Mouse (Mus musculus) v-Abl transformed pro-B cells (cell line): Measurements from ENCODE around the gene Atp5c1.

Experiments used
- in situ Hi-C, 2 experiments: fragments of 400-800 bp; cut with MboI; formaldehyde crosslinking; loops; one replicate each; pipeline ENCODE4 v1.15.1; 2025; ENCODE audit not compliant: unreplicated experiment in 2 of 2

Atp5c1 gene

DNA sequence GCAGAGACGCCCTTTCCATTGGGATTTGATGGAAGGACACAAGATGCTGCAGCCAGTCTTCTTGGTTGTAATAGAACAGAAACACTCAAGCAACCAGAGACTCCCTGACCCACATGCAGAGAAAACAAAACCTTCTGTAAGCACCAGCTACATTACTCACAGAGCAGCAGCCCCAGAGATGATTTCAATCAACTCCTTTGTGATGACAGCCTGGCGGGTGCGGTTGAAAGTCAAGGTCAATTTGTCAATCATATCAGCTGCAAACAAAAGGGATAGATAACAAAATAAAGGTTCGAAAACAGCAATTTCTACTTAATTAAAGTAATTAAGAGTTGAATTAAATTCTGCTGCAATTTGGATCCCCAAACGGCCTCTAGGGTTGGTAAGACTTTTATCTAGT lies 21.5 kb downstream of the Atp5c1 start:
- in situ Hi-C loops: no loop called here

DNA sequence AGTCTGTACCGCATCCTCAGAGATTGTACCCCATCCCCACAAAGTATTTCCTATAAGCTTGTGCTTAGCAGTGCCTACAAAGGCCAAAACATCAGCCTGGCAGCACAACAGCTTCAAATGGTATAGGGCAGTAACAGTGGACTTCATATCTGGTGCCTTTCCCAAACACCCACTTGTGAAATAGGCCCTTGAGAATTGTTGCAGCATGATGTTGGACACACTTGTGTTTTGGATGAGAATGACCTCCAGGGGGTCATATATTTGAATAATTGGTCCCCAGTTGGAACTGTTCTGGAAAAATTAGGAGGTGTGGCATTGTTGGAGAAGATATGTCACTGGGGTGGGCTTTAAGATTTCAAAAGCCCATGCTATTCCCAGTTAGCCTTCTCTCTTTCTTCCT lies 28.3 kb downstream of the Atp5c1 start:
- in situ Hi-C loops: no loop called here

DNA sequence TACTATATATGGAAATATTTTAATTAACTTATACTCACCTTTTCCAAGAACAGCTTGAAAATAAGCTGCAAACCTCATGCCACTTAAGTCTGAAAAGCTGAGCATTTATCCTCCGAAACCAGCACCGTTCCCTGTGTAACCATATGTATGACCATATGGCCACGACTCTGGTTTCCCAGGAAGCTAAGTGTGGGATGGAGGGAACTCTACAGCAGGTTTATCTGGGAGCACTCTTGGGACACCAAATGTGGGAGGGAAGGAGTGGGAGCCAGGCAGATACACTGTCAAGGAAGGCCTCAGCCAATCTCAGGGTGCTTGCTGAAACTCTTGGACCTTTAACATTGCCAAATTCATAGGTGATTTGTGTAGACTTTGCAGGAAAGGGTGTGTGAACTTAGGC lies 29.4 kb downstream of the Atp5c1 start:
- in situ Hi-C loops: no loop called here

DNA sequence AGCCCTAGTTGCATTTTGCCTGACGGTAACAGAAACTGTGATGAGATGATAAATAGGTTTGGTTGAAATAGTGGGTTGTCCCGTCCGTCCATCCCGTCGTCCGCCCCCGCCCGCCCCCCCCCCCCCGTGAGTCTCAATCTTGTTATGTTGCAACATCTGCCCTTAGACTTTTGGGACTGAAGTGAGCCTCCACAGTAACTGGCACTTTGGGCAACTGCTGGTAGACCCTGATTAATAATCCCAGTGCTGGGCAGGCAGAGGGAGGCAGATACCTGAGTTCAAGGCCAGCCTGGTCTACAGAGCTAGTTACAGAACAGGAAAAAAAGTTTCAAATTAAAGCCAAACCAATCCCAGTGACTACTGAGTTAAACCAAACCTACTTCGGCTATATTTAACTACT lies 30.9 kb downstream of the Atp5c1 start:
- in situ Hi-C loops: no loop called here

DNA sequence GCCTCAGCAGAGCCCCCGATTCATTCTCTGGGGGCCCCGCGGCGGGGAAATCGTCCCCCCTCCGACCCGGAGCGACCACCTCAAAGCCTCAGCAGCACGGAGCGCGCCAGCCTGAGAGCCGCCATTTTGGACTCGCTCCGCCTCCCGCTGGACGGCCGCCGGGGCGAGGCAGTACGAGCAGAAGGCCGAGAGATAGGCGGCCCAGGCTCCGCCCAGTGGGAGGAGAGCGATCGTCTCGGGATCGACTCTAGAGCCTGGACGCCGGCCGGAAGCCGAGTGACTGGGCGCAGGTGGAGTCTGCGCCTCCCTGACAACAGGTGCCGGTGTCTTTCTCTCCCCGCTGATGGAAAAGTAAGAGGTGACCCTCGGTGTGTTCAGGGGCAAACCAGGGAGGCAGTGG lies 31.8 kb downstream of the Atp5c1 start, which contains the start of gene Taf3:
Gene Taf3 (minus strand): TSS at position 136 of the 400 bp plus-strand sequence.
- in situ Hi-C loops: no loop called here

DNA sequence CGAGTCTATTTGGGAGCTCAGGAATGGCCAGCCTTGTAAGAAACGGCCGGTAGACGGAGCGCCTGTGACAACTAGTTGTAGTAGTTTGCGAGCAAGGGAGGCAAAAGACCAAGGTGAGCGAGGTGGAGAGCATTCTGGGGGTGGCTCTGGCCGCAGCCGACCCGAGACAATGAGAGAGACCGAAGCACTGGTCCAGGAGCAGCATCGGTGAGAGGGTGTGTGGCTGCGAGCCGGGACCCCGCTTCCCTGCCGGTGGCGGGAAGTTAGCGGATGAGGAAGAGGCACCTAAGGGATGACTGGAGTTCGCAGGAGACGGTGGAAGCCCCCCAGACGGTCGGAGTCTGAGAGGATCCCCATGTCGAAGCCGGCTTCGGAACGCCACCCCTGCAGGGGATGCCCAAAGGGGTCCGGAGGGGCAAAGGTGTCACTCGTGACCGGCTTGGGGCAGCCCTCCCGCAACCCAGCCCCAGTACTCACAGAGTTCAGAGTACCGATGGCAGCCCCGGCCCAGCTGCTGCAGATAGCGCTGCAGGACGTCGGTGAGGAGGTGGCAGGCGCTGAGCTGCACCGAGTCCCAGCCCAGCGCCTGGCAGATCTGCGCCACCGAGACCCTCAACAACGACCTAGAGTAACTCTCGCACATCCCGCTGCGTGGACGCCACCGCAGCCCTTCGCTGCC lies 32.4 kb downstream of the Atp5c1 start:
- in situ Hi-C loops: no loop called here

DNA sequence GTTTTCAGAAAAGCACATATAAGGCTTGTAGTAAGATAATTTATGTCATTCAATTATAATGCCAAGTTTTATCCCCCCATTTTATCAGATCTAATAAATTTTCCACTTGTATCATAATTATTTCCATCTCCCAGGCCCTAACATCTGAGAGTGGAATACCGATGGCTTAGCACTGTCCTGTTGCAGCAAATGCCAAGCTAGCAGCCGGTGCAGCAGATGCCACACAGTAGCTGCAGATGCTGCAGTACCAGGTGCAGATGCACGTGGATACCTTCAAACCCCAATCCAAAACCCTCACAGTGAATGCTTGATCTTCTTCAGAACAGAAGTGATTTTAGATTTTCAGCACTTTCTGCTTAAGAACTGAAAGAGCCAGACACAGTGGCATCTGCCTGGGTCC lies 45.3 kb downstream of the Atp5c1 start:
- in situ Hi-C loops: no loop called here

DNA sequence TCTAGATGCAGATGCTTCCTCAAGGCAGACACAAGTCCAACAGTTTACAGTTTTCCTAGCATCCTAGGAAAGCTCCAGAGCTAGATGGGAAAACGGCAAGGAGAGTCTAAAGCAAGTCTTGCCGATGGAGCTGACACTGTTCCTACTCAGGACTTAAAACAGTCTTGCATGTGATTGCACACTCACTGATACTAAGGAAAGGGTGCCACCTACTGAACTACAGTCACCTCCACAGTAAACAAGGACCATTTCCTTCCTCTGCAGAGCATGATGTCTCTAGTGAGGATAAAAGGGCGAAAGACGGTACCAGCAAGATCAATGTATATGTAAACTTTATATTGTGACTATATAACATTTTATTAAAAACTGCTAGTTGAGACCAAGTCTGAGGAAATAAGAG lies 46.6 kb downstream of the Atp5c1 start:
- in situ Hi-C loops: no loop called here

DNA sequence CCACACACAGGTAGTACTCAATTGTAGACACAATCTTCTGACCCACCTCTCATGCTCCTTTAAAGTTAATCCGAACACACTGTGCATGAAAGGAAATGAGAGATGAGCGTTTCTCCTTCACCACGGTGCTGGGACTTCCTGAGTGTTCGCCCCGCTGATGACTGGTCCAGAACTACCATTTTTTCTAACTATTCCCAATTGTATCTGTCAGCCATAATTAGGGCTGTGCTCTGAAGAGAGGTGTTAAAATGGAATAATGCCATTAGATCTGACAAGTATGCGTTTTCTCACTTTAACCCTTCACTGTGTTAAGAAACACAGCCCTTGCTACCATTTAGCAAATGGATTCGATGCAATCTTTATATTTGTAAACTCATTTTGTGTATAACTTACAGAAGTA lies 50.6 kb downstream of the Atp5c1 start:
- in situ Hi-C loops: no loop called here

DNA sequence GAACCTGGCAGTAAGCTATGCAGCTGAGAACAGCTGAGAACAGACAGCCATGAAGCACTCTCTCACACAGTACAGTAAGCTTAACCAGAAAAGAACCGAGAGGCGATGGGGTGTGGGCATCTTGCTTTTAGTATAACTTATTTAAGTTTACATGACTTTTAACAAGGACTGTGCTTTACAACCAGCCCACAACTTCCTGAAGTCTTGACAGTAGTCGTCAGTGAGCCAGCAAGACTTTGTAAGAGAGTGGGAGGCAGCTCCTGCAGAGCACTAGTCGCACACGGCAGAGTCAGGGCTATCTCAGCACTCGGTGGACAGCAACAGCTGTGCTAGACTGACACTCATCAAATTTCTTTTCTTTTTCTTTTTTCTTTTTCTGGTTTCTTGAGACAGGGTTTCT lies 56.0 kb downstream of the Atp5c1 start:
- in situ Hi-C loops: no loop called here

DNA sequence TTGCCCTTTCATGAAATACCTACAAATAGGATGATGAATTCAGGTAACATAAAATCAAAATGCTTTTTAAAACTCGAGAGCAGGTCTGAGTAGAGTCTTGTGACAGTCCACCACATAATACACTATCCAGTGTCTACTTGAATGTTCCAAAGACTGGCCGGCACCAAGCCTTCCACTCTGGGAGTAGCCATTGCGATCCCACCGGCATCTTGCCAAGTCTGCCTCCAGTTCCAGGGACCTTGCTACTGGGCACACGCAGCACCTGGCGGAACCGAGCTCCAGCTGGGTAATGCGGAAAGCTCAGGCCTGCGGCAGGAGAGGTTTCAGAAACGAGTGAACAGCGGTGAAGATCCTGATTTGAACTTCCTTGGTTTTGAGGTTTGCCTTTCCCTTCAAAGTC lies 59.0 kb downstream of the Atp5c1 start:
- in situ Hi-C loops: no loop called here

DNA sequence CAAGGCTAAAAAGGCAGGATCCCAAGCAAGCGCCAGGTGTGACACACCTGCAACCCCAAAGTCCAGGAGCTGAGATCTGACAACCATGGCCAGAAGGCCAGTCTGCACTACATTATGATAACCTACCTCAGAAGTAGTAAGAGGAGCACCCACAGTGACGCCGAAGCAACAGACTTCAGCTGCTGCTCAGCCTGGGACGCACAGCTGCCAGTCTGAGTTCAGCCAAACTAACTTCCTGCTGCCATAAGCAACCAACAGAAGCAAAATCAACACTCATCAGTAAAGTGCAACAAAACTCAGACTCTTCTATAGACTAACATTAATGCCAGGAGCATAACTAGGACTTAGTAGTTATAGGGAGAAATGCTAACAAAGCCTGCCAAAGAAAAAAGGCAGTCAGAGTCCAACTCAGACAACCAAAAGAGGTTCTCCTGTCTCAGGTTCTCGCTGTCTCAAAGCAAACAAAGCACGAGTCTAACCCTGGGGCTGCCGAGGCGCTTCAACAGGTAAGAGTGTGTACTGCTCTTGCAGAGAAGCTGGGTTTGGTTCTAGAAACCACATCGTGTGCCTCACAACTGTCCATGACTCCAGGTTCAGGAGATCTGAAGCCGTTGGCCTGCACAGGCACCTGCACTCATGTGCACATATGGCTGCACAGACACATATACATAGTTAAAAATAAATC lies 65.2 kb downstream of the Atp5c1 start:
- in situ Hi-C loops: loop anchor here (5.0 kb wide), 2 partner anchors 1263 to 1343 kb away; no protein-coding TSS in a partner anchor

DNA sequence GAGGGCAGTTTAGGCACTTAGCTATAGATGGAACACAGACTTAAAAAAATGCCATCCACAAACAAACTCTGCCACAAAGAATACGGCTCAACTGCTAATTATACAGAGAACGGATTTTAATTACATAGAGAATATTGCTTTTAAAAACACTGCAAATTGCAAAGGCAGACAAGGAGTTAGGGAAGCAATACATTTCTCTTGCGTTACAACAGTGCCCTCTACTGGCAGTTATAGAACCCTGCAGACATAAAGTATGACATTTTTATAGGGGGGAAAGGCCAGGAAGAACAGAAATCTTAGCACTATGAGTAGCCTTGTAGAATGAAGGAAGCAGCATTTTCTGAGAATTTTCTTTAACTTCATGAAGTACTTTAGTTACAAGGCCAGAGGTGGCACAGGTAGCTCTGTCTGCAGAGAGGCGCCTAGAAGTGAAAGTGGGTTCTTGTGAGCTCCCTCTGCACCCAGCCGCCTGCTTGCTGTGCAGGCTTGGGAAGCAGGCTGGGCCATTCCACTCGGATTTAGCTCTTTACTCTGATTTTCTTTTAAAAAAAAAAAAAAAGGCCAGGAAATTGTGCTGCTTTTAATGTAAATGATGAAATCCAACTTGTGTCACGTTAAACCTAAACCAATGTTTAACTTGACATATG lies 69.9 kb downstream of the Atp5c1 start:
- in situ Hi-C loops: loop anchor here (5.0 kb wide), 2 partner anchors 1258 to 1338 kb away; no protein-coding TSS in a partner anchor

DNA sequence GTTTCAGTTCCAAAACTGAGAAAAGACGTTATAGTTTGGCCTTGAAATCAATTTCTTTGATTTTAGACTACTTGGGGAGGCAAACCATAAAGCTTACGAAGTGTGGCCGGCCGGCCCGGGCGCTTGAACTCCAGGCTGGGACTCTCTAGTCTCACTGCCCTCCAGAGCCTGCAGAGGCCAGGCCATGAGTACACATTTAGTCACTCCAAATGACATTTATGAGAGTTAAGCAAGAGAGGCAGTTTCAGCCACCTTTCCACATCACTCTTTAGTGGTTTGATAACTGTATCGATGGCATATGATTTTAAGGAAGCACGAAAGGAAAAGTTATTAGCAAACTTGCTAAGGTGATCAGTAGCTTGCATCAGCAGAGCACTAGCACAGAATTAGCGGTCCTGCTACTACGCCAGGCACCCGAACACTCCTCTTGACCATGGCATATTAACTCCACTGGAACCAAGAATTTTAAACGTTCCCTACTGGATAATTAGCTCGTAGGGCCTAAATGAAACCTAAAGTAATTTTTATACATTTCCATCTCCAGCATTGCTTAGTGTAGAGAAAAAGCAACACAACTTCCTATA lies 70.5 kb downstream of the Atp5c1 start:
- in situ Hi-C loops: loop anchor here (5.0 kb wide), 2 partner anchors 1257 to 1337 kb away; no protein-coding TSS in a partner anchor

DNA sequence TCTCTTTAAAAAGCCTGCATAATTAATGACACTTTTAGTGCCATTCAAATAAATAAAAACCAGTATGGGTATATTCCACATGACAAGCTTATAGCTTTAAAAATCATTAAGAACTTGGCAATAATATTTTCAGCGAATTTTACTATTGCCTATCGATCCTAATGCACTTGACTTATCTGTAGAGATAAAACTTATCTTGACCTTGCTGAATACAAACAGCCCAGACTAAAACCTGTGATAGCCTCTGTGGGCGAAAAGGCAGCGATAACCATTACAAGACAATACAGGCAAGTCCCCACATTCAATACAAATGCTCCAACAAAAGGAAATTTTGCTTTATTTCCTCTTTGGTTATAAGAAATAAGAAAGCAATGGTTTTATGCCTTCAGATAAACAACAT lies 71.7 kb downstream of the Atp5c1 start:
- in situ Hi-C loops: loop anchor here in 1 of 2 experiments (5.0 kb wide), 1 partner anchor 1256 kb away; no protein-coding TSS in a partner anchor
